Mouse (Mus musculus): ENCODE results near the gene Tbx4.

The Tbx4 gene

GRCm38 (mm10) chr11:85900291-85900690 is 14.1 kb downstream of the Tbx4 start:
- DNase-seq (ENCODE audit: low read depth, low spot score) = peak; percentile 90

GRCm38 (mm10) chr11:85909514-85909913 is 23.3 kb downstream of the Tbx4 start:
- DNase-seq (ENCODE audit: low read depth, low spot score) = no peak

GRCm38 (mm10) chr11:85910133-85910532 is 23.9 kb downstream of the Tbx4 start:
- DNase-seq (ENCODE audit: low read depth, low spot score) = no peak

- no peak for DNase-seq (ENCODE audit: low read depth, low spot score)
Observed at GRCm38 (mm10) chr11:85913506-85913905, 27.3 kb downstream of the Tbx4 start.

DNA sequence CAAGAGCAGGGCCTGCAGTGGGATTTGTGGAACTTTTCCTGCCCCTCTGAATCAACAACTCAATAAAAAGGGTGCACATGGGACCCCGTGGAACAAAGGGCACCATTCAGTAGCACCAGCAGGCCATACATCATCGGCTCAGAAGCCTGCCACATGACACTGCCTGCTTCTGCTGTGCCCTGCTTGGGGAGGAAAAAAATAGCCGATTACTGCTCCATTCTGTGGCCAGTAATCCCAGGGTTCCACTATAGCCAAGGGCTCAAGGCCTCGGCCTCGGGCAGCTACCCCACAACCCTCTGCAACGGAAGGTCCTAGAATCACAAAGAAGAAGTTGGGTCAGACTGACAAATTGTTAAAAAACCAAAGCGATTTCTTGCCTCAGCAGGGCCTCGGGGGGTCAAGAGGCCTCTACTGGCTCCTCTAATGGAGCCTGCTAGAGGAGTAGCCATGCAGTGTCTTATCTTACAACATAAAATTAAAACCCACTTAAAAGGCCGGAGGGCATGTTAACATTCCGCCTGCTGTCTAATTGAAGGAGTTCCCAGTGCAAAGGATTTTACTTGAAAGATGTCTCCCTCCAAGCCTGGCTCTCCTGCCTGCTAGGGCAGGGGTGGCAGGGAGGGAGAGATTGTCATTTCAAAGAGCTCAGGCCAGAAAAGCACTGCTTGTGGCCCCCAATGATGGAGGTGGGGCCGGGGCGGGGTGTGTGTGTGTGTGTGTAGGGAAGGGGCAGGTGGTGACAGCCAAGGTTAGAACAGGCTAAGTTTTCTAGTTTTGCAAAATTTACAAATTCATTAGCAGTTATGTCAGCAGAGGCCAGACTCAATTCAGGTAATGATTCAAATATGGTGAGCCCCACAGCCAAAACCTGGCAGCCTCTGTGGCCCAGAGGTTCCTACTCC is 31.1 kb downstream of the Tbx4 start:
- no peak for DNase-seq (ENCODE audit: low read depth, low spot score)

GRCm38 (mm10) chr11:85917993-85918325 is 31.7 kb downstream of the Tbx4 start:
- DNase-seq (ENCODE audit: low read depth, low spot score) = peak; percentile 56

- DNase-seq (ENCODE audit: low read depth, low spot score) = no peak
Observed at GRCm38 (mm10) chr11:85918388-85918940, 32.2 kb downstream of the Tbx4 start.

- peak; percentile 17 for DNase-seq (ENCODE audit: low read depth, low spot score)
Observed at GRCm38 (mm10) chr11:85925294-85925743, 39.1 kb downstream of the Tbx4 start.

DNA sequence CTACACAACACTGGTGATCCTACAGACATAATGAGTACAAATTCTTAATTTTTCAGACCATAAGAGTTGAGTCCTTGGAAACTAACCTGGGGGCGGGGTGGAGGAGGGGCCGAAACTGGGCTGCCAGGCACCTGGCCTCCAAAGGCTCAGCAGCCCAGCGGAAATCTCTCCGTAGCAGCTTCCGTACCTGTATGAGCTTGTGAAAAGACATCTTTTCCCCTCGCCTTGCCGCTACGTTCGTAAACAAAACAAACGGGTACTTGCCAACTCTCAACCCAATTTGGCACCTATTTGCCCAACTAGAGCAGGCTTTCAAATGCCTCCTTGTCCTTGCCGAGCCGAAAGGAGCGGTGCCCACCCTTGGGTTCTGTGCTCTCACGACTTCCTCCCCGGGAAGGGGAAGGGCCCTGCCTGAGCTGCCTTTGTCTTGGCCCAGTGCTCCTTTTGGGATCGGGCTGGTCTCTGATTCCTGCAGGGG is 40.1 kb downstream of the Tbx4 start:
- no peak for DNase-seq (ENCODE audit: low read depth, low spot score)

DNA sequence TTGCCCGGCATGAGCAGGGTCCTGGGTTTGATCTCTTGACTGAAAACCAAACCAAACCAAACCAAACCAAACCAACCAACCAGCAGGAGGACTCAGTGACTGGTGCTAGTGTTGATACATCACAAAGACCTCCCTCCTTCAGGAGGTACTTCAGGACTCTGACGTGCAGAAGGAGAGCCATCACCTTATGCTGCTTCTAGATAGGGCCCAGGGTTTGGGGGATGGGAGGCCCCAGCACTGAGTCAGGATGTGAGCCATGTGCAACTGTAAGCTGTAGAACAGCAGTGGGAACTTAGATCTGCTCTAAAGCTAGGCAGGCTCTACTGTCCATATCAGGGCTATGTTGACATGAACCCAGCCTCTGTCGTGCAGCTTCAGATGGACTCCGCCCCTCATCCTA is 41.9 kb downstream of the Tbx4 start:
- no peak for DNase-seq (ENCODE audit: low read depth, low spot score)

GRCm38 (mm10) chr11:85929651-85930050 is 43.4 kb downstream of the Tbx4 start:
- no peak for DNase-seq (ENCODE audit: low read depth, low spot score)

- DNase-seq (ENCODE audit: low read depth, low spot score) = no peak
Observed at GRCm38 (mm10) chr11:85941785-85942570, 55.8 kb downstream of the Tbx4 start.

GRCm38 (mm10) chr11:85948765-85949164 is 62.5 kb downstream of the Tbx4 start:
- no peak for DNase-seq (ENCODE audit: low read depth, low spot score)

DNA sequence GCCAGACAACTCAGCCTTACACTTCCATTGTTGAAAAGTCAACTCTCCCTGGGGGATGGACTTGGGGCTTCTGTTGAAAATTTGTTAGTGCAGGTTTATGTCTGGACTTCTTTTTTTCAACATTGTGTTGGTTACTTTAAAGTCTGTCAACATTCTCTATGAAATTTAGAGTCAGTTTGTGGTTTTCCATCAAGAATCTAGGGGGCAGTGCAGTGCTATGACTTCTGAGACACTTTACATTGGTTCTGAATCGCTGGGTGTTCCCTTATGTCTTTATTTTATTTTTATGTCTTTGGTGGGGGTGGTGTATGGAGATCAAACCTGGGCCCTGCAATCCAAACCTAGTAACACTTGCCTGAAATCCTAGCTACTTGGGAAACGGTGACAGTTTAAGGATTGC is 63.5 kb downstream of the Tbx4 start:
- no peak for DNase-seq (ENCODE audit: low read depth, low spot score)

GRCm38 (mm10) chr11:85952538-85952937 is 66.3 kb downstream of the Tbx4 start:
- DNase-seq (ENCODE audit: low read depth, low spot score) = no peak

DNA sequence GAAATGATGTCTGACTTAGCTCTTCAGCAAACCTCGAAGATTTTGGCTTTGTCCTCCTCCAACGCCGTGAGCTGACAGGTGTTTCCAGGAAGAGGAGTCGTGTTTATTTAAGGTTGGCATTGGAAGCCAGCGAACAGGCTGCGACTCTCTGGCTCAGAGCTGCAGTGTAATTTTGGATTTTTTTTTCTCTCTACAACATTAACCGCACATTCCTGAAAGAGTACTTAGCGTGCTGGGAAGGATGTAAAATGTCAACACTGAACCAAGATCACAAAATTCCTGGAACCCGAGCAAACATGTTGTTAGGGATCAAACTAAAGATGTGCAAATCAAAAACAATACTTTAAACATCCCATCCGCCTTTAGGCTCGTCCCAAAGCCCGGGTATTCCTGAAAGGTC is 69.4 kb downstream of the Tbx4 start:
- DNase-seq (ENCODE audit: low read depth, low spot score) = no peak

DNA sequence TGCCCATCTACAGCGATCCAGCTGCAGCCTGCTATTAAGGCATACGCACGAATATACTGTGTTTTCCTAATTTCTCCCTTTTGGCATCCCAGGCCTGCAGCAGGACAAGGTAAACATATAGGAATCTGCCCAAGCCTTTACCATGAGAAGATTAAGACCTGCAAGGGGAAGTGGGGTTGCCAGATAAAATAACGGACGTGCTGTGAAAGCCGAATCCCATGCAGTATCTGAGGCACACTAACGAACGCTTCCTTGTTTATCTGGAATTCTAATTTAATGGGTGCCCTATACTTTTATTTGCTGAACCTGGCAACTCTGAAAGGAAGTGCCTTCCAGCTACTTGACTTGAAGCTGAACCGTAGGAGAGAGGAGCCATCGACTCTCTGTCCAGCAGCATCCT is 70.2 kb downstream of the Tbx4 start:
- no peak for DNase-seq (ENCODE audit: low read depth, low spot score)

DNA sequence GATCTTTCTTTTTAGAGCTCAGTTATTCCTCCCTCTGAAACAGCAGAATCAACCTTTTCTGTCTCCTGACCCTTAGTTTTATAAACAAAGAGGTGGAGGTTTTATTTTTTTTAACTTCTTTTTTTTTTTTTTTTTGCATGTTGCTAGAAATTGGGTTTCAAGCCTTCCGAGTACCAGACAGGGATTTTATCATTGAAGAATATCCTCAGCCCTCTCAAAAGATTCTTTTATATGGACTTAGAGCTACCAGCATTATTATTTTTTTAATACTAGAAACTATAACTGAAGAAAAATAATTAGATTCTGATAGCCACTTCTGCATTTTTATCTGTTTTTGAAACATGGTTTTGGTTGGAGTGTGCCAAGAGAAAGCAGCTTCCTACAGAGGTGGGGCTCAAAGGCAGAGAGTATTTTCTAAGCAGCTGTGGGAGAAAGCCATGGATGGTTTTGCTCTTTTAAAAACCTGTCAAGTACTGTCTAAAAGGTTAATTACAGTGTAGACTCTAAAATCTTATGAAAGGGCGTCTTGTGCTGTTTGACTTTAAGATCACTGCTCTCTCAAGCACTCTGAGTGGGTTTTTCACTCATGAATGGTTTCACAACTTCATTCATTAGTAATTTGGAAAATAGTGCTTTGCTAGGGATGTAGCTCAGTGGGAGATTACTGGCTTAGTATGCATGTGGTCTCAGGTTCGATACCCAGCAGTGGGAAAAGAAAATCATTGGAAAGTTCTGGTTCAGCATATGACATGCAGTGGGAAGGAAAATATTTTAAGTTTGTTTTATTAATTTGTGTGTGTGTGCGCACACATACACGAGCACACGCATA is 70.9 kb downstream of the Tbx4 start:
- no peak for DNase-seq (ENCODE audit: low read depth, low spot score)

DNA sequence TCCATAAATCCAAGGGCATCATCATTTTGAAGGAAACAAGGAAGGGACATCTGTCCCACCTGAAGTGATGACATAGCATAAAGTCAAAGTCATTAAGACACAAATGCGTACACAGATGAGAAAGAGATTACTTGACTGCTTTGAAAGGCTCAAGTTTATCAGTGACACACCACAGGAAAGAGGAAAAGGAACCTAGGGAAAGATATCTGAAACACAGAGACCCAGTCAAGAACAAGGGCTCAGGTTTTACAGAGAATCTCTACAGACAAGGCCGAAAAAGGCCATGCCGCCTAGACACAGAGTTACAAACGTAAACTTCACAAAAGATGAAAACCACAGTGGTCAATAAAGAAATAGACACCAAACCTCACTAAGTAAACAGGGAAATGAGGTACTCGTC is 73.6 kb downstream of the Tbx4 start:
- no peak for DNase-seq (ENCODE audit: low read depth, low spot score)

DNA sequence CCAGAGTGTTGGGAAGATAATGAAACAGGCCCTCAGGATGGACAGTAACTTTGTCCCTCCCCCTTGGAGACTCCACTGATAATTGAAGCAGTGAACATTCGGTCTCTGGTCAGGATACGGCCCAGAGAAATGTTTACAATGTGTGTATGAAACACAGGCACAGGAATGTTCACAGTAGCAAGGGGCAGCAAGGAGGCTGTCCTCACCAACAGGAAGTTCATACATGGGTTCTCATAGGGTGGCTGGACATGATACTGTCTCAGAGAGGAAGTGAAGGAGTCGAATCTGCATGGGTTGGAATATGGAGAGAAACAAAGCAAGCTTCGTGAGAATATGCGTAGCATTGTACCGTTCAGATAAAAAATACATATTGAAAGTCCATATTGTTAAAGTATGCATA is 74.1 kb downstream of the Tbx4 start:
- DNase-seq (ENCODE audit: low read depth, low spot score) = no peak

- no peak for DNase-seq (ENCODE audit: low read depth, low spot score)
Observed at GRCm38 (mm10) chr11:85961498-85961897, 75.3 kb downstream of the Tbx4 start.

Data from ES-CJ7 (cell line).